Mouse (Mus musculus) heart, postnatal 0 days (tissue): ENCODE measurements at regions not wholly inside any gene's neighbourhood (a gene's known extent, or its start where the extent isn't known, plus 50 kb on each side); places are given as distances from the start of the nearest gene placed in this dataset.

Experiments used
- CTCF ChIP-seq: IDR thresholded peaks from 2 replicates; pipeline ENCODE4 v1.5.1; 2016; ENCODE audit warnings: antibody characterized with exemption, control low read depth, low read depth
- EP300 ChIP-seq: IDR thresholded peaks from 2 replicates; pipeline ENCODE4 v1.6.1; 2016; ENCODE audit warnings: antibody characterized with exemption, low read depth

DNA sequence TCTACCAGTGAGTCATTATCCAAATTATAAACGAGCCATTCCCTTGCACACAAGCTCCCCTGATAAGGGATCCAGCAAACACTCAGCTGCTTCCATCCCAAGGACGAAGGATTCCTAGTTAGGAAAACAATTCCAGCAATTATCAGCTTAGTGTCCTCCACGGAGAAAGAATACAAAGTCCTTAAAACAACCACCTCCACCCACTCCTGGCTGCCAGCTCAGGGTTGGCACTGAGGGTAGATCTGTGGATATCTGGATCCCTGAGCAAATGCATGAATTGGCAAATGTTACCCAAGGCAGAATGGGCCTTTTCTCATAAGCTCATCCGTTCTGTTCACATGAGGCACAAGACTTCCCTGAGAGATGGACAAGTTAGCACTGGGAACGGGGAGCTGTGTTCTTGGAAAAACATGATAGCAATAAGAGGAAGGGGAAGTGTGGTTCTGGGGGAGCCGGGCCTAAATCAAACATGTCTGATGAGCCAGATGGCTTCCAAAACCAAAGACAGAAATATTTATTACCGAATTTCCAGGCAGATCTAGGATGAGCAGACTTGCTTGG is 368.1 kb upstream of the Runx1 start:
- TF ChIP-seq CTCF (no peak), EP300 (no peak)
